Mouse (Mus musculus) ES-CJ7 (cell line): ENCODE results near the gene Fli1.
A peak's percentile ranks its signal among the peaks of the same experiment; 100 is the strongest.

Source experiments
- DNase-seq: peaks from one replicate; pipeline ENCODE4 v3.0.0; 2011; ENCODE audit warnings: low read depth, low spot score

Fli1 gene

DNA sequence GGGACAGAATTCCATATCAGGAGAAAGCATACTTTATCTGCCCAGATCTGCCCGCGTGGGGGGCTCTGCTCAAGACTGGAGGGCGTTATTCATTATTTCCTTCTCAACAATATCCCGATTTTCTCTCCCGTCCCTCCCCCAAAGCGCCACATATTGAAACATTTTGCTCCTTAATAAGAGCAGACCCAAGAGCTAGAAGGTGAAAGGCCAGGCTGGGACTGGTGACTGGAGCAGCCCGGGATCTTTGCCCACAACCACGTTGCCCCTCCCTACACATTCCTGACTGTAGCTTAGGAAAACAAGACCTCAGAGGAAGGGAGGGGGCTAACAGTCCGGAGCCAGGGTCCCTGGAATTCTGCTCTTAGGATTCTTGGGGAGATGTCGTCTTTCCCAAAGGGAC lies 7.9 kb upstream of the Fli1 start:
- DNase-seq: no peak

DNA sequence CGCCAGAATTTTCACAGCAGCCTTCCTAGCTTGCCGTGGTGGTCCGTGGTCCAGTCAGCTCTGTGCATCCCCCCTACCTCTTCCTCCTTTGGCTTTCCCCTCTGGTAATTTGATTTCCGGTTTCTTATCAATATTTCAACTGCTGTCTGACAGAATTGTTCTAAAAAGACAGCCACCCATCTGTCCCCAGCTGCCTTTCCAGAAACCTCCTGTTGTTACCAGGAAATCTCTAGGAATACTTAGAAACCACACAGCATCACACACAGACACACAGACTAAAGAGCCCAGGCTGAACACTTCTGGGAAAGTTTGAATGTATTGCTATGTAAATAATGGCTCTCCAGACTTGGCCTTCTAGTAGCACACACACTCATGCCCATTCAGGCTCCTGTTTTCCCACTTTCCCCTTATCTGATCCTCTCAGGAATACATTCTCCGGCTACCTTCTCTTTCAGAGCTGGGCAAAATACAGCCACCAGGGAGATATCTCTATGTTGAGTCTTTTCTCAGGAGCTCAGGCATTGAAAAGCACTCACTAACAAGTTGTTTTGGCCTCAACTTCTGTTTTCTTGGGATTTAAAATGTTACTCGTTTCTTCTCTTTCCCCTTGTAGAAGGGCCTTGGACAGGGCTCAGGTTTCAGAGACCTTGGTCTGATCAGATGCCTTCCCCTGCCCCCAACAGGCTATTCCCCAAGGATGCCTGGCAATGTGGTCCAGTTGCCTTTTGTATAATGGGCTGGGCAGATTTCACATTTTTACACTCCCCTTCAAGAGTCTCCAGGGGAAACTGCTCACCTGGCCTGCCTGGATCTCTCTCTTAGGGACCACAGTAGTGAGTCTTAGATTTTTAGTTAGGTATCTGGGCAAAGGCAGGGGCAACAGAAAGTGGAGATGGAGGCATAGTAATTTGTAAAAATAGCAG lies 7.1 kb upstream of the Fli1 start:
- DNase-seq: no peak

DNA sequence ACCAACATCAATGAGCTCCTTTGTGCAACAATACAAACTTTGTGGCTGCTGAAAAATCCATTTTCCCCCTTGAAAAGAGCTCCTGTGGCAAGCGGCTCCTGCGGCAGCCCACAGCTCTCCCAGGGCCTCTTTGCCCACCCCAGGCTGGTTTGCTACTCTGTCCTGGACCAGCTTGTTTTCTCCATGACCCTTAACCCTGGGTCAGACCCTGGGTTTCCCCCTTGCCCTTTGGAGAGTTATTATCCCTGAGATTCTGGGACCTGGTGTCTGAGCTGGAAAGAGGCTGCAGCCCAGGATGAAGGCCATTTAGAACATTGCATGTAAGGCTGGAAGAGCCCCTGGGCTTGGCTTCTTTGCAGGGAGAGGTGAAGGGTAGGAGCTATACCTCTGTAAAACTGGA lies 4.1 kb upstream of the Fli1 start:
- no peak for DNase-seq

DNA sequence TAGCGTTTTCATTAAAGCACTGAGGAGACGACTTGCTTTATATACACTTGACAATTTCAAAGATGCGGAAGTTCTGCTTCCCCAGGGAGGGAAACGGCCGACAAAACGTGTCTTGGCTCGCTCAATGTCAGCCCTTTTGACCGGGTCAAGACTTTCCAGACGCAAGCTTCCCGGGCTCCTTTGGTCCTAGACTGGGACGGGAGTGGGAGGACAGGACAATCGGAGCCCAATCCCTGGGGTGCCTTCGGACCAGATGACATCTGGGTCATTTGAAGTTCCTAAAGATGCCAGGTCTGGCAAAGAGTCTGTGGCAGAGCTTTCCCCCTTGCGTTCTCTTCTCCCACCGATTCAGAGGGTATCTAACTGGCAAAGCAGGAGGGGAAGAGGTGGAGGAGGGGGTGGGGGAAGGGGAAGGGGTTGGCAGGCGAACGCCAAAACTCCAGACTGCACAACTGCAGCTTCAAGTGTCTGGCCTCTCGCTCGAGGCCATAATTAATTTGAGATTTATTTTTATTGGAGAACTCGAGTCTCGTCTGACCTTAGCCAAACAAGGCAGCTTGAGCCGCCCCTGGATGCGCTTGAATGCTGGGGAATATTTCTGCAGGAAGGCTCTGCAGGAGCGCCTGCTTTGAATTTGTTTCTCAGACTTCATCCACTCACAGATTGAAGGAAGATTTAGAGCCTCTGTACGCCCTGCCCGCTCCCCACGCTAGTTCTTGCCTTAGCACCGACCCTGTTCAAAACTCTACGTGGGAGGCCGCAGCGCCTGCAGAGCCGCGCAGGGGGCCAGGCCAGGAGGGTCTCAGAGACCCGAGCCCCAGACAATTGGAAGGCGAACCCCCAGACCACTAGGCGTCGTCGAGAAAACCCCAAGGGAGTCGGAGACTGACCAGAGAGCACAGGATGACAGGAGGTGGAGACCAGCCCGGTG lies 2.3 kb upstream of the Fli1 start:
- no peak for DNase-seq

DNA sequence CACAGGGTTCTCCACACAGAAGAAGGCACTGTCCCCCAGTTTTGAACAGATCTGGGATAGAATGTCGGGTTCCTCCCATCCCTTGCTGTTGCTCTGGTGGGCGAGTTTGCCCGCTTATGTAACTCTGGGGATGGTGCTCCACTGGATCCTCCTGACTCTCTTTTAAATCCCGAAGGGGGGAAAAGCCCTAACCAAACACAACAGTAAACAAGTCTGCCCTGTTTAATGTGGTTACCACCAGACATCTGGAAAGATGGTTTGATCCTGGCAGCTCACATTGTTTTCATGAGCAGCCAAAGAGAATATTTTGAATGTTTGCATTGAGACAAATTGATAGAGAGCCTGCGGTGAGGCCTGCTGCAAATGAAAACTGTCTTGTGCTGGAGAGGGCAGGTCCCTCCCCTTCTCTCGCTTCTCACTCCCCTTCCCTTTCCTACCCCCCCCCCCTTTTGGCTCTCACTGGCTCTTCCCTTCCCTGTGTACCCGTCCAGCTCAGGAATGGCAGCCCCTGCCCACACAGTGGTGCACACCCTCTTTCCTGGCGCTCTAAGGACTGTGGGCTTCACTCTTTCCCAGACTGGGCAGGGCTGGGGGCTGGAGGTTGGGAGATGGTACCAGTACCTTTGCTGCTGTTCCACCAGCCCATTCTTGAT lies 1.4 kb upstream of the Fli1 start:
- DNase-seq: no peak

DNA sequence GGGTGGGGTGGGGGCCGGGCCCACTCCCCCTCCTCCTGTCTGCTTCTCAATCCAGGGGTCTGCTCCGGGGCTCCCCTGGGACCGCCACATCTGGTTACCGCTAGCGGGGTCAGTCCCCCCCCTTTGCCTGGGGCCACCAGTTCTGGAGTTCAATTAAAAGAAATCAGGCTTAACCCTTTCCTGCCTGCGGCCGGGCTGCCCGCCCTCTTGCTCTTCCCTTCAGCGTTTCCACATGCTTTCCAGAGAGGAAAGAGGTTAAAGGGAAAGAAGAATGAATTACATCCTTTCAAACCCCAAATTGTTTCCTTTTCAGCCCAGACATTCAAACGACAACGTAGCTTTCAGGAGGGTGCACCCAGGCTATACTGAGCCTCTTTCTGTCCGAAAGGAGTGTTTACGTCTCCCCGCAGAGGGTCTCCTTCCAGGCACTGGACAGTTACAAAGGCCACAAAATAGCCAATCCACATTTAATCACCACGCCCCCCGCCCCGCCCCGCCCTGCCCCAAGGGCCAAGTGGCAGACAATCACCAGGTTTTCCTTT lies 450 bp upstream of the Fli1 start:
- DNase-seq: no peak

DNA sequence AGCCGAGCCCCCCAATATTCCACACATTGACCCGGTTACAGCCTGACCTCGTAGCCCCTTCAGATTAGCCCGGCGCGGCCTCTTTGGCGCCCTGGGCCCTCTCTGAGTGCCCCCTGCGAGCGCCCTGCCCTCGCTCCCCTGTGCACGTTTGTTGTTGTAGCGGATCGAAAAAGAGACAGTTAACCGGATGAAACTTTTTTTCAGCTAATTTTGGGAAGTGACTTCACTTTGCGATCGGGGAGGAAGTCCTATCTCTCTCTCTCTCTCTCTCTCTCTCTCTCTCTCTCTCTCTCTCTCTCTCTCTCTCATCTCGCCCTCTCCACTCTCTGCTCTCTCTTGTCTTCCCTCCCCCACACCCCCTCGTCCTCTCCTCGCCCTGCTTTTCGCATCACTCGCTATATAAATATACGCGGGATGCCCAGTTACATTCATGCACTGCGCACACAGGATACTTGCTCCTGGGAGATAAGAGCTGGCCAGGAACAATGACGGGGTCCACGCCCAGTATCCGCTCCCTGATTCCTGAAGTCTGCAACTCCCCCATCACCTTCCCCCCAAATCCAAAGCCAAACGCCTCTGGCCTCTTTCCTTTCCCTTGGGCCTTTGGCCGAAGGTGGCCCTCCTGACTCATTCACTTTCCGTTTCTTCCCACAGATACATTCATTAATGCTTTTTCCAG lies 1.3 kb downstream of the Fli1 start:
- DNase-seq: peak; percentile 34

DNA sequence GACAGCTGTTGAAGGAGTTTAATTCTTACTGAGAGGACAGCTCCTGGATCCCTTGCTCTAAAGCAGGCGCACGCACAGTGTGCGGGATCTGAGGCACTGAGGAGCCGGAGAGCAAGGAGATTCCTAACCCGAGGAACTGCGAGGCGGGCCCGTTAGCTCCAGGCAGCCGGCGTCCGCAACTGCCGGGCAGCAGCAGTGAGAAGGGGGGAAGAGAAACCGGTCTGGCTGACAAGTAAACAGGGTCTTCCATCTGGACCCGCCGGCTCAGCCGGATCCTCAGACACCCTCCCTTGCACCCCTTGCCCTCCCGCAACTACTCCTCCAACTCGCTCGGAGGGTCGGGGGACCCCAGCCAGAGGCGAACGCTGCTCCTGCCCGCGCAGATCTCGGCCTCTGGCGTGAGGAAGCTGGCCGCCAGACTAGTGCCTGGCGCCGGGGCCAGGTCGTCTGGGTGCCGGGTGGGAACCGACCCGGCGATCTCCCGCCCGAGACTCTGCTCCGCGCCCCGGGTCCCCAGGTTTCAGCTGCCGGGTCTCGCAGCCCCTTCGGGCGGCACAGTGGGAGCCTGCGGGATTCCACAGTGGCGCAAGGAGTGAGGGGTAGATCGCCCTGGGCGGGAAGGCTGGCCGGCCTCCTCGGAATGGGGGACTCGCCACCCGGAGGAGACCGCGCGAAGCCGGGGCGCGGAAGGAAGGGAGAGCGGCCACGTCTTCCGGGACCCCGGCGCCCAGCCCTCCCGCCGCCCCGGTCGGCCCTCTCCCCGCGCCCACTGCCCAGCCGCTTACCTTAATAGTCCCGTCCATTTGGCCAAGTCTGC lies 2.0 kb downstream of the Fli1 start:
- DNase-seq: peak; percentile 38

DNA sequence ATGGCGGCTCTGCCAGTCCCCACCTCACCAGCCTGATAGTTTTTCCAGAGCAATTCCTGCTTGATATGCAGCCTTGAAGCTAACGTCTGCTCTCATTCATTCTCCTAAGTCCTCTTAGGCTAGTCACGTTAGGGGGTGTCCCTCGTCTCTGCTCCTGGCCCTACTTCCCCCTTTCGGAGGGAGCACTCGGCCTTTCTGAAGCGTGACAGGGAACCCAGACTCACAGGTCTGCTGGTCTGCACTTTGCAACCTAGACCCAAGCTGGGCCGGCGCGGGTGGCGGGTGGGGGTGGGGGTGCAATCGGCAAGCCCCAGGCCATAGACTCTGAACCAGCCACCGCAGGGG lies 2.6 kb downstream of the Fli1 start:
- no peak for DNase-seq

DNA sequence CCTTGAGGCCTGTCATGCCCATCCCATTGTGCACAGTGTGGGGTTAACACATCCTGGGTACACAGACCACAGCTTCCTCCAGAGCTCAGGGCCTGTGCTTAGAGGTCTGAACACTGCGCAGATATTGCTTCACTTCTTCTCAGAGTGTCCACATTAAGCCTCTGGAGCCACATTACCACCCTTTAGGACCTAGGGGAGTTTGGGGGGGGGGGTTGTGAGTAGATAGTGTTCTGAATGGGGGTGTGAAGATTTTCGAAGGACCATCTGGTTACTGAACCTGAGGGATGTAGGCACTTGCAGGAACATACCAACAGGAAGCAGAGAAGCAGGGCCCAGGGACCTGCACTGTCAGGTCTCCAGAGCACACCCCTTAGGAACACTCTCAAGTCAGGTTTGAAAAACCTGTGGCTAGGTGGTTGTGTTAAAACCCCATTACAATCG lies 3.3 kb downstream of the Fli1 start:
- DNase-seq: no peak

DNA sequence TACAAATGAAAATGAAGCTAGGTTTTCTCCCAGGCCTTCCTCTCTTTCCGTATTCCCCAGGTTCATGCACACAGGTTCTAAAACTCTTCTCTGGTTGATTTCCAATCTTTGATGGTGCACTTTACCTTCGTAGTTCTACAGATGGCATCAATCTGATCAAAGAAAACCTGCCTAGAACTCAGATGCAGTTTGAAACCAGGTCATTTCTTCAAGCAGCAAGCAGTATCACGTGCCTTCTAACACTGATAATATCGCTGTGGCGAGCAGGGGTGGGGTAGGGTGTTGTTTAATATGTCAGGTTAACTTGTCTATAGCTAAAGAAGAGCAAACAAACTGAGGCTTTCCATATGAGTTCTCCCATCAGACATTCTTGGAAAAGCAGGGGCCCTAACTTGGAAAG lies 4.5 kb downstream of the Fli1 start:
- DNase-seq: no peak

DNA sequence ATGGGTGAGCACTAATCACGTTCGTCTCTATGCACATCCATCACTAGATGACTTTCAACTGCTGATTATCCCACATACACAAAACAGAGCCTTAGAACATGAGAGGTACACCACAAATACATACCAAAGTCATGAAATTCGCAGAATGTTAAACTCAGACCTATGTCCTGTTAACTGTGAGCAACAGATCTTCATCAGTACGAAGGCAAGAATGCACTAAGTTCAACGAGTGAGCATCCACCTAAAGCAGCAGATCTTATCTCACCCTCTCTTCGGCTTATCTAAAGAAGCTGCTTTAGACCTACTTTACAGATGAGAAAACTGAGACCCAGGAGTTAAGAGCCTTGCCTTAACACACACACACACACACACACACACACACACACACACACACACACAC lies 5.0 kb downstream of the Fli1 start:
- no peak for DNase-seq

DNA sequence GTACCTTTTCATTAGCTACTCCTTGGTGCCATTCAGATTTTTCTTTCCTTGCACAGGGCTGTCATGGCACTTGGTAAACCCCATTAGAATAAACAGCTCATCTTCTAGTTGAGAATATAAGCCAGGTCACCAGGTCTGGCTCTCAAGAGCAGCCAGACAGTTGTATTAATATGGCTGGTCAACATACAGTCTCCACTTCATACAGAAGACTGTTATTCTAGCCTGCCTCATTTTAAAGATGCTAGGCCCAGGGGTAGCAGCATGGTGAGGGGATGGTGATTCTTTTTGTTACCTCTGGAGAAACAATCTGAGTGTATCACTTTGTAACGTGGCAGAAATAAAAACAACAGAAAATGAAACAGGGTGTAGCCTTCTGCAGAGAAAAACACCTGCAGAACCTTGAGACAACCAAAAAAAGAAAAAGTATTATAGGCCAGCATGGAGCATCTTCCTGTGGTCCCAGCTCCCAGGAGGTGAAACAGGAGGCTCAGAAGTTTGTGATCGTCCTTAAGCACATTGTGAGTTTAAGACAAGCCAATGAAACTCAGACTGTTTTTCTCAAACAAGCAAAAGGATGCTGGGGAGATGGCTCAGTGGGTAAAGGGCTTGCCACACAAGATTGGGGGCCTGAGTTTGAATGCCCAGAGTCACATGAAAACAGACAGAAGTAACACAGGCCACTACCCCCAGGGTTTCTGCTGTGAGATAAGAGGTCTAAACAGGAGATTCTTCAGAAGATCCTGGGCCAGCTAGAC lies 7.3 kb downstream of the Fli1 start:
- no peak for DNase-seq

DNA sequence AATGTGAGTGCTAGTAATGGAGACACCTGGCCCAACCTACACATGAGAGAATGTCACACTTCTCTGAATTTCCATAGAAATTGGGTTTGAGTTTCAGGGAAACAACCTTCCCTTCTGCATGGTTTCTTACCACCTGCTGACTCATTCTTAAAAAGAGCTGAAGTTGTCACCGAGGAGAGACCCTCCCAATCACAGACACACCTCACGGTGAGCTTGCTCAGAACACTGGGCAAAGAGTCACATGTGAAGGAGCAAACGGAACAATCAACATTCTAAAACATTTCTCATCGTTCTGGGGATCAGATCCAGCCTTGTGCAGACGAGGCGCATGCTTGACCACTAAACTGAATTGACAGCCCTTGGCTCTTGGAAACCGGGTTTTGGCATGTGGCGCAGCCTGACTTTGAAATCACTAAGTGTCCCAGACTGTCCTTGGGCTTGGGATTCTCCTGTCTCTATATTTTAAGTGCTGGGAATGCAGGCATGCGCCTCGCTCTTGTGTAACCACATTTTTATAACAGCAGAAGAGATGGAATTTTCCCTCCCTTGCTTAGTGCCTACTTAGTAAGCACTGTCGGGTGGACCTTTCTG lies 8.5 kb downstream of the Fli1 start:
- no peak for DNase-seq

DNA sequence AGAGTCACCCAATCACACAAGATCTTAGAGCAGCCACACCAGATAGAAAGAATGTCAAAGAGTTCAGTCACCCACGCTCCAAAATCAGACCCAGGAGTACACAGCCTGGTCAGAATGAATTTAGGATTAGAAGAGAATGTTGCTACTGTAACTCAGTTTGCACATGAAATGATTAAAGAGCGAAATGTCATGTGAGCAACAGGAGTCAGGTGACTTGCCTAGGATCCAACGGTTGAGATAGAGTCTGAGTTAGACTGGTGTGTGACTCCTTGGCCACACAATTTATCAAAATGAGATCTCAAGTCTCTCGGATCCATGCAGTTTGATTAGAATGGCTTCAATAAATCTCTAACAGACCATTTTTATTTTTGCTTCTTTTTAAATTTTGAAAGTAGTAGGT lies 11.1 kb downstream of the Fli1 start:
- no peak for DNase-seq

DNA sequence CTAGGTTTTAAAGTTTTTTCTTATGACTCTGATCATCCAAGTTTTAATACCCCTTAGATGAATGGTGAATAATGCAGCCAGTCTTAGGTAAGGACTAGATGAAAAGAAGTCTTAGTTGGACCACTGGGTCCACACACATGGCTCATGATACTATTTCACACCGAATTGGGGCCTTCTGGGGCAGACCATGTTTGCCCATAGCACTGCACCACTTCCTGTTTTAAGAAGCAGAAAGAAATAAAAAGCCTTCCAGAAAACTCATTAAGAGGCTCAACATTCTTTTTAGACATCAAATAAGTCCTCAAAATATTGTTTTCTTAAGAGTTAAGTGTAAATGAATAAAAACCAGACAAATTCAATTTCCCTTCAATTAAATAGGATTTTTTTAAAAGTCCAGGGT lies 11.7 kb downstream of the Fli1 start:
- DNase-seq: no peak

DNA sequence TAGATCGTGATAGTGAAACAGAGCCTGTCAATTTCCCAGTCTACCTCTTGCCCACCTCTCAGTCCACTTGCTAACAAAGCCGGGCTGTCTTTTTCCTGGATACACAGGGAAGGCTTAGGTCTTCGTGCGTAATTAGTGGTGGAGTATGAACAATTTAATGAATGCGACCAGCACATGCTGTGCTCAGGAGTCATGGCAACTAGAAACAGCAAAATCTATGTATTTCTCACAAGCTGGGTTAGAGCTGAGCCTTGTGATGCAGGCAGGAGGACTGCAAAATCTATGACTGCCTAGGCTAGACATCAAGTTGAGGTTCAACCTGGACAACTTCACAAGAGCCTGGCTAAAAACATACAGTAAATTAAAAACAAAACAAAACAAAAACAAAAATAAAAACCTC lies 12.5 kb downstream of the Fli1 start:
- no peak for DNase-seq

DNA sequence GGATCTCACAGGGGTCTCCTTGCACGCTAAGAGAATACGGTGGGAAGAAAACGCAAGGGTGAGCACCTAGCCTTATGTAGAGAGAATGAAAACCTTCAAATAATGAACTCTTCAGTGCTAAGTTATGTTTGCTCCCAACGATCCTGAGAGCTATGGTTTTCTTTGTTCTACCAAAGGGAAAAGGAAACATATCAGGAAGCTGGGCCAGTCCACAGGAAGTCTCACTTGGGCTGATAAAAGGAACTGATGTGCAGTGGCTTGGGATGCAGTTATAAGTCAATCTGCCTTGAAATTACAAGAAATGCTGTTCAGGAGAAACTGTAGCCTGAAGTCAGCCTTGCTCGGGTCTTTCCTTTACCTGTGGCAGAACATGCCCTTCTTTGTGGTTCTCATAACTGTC lies 13.1 kb downstream of the Fli1 start:
- no peak for DNase-seq

DNA sequence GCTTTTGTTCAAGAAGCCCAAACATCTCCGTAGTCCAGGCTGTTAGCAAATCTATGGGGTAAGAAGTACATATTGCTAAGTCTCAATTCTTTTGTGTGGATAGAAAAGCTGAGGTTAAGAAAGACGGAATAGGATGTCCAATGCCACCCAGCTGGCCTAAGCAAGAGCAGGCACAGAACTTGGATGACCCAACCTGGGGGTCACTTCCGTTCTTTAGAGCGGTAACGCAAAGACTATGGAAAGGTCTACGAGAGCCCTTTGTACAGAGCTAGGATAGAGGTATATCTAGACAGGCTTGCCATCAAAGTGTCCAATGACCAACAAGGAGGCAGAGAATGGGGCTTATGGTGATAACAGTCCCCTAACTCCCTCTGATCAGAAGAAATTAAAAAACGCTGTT lies 15.3 kb downstream of the Fli1 start:
- no peak for DNase-seq
